Mouse (Mus musculus): ENCODE results near the gene Cct3. TPM values are rescaled to one million over a fixed set of nuclear protein-coding genes. Genes with fewer than 3 reads are reported as not detected.
A peak's percentile ranks its signal among the peaks of the same experiment; 100 is the strongest.
"Not testable (repeated sequence)": the region's sequence is repeated elsewhere in the genome, so short reads cannot be mapped to it uniquely, and the experiment has no call there.

Cct3 gene
- total RNA-seq, 1 experiment from 2014 or later = 372 TPM

- peak; percentile 13 to 46; a peak in 3 of 4 replicates for ATAC-seq (replicated peaks in 1 of 2; ENCODE audit: insufficient read depth in 1 of 2, low FRiP score in 2 of 2, low TSS enrichment in 1 of 2, low read depth in 1 of 2, poor library complexity in 2 of 2, severe bottlenecking in 2 of 2)
Observed at GRCm38 (mm10) chr3:88337367-88338020, 40.6 kb downstream of the Cct3 start.

DNA sequence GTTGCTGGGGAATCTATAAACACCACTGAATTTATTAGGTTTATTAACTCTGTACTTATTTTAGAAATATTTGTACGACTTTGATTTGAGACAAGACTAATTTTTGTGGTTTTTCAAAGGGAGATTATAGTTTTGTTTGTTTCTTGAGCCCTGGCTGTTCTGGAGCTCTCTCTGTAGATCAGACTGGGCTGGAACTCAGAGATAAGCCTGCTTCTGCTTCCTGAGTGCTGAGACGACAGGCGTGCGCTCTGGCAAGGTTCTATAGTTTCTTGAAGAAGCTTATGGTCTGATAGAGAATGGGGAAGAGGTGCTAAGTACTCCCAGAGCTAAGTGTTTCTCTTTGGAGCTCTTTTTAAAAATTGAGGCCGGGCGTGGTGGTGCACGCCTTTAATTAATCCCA is 41.4 kb downstream of the Cct3 start:
- ATAC-seq (replicated peaks in 1 of 2; ENCODE audit: insufficient read depth in 1 of 2, low FRiP score in 2 of 2, low TSS enrichment in 1 of 2, low read depth in 1 of 2, poor library complexity in 2 of 2, severe bottlenecking in 2 of 2) = peak in 1 of 2 experiments; percentile 23; a peak in 2 of 4 replicates

- ATAC-seq (replicated peaks in 1 of 2; ENCODE audit: insufficient read depth in 1 of 2, low FRiP score in 2 of 2, low TSS enrichment in 1 of 2, low read depth in 1 of 2, poor library complexity in 2 of 2, severe bottlenecking in 2 of 2) = no peak
Observed at GRCm38 (mm10) chr3:88339006-88339405, 42.1 kb downstream of the Cct3 start.

GRCm38 (mm10) chr3:88350732-88351131 is 53.8 kb downstream of the Cct3 start:
- no peak for ATAC-seq (replicated peaks in 1 of 2; ENCODE audit: insufficient read depth in 1 of 2, low FRiP score in 2 of 2, low TSS enrichment in 1 of 2, low read depth in 1 of 2, poor library complexity in 2 of 2, severe bottlenecking in 2 of 2)

GRCm38 (mm10) chr3:88352907-88353306 is 56.0 kb downstream of the Cct3 start:
- no peak for ATAC-seq (replicated peaks in 1 of 2; ENCODE audit: insufficient read depth in 1 of 2, low FRiP score in 2 of 2, low TSS enrichment in 1 of 2, low read depth in 1 of 2, poor library complexity in 2 of 2, severe bottlenecking in 2 of 2)

DNA sequence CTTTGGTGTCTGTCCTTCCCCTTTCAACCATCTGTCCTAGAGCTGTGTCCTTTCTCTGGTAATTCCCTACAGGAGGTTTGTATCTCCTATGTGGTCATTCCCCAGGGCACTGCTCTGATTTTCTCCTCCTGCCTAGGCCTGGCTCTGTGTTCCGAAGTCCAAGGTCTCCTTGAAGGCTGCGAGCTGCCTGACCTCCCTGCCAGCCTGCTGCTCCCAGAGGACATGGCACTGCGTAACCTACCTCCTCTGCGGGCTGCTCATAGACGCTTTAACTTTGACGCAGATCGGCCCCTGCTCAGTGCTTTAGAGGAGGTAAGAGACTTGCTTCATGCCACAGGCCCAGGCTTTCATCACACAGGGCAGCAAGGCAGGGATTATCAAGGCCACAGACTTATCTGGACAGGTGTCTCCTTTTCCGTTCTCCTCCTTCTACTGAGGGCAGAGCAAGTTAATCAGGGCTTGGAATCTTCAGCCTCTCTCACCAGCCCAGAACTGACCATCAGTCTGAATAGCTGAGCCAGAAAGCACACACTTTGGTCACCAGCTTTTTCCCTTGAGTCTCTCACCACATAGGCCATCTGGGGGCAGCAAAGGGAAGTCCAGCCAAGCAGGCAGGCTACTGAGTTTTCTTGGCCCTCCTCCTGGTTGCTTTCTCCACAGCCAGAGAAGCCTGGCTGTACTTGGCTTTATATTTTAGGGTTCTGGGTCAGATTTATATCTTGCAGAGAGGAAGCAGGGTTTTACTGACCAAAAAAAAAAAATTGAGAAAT is 57.7 kb downstream of the Cct3 start:
- ATAC-seq (replicated peaks in 1 of 2; ENCODE audit: insufficient read depth in 1 of 2, low FRiP score in 2 of 2, low TSS enrichment in 1 of 2, low read depth in 1 of 2, poor library complexity in 2 of 2, severe bottlenecking in 2 of 2) = no peak

DNA sequence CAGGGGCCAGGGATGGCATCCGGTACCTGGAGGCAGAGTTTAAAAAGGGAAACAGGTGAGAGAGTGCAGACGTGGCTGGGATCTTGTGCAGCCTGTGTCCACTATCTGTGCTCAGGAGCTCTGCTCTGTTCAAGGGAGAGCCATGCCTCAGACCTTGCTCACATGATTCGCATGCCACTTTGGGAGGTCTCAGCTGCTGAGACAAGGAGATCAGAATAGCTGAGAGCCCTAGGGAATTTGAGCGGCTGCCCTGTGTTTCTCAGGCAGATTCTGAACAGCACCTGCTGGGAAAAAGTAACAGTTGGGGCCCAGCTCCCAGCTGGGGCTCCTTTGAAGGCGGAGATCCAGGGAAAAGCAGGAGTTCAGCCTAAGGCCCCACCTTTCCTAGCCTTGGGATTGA is 62.7 kb downstream of the Cct3 start:
- ATAC-seq (replicated peaks in 1 of 2; ENCODE audit: insufficient read depth in 1 of 2, low FRiP score in 2 of 2, low TSS enrichment in 1 of 2, low read depth in 1 of 2, poor library complexity in 2 of 2, severe bottlenecking in 2 of 2) = no peak

DNA sequence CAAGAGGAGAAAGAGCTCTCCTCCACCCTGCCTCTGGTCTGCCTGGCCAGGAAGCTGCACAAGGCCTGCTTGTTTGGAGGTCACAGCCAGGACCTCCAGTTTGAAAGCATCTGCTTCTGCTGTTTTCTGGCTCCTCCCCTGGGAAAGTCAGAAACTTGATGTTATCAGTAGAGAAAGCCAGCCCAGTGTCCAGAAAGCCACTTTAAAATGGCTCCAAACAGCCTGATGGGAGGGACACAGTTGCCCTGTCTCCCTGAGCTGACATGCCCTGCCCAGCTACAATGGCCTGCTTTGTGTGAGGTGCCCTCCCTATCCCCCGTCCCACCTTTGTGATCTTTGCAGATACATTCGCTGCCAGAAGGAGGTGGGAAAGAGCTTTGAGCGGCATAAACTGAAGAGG is 63.1 kb downstream of the Cct3 start:
- ATAC-seq (replicated peaks in 1 of 2; ENCODE audit: insufficient read depth in 1 of 2, low FRiP score in 2 of 2, low TSS enrichment in 1 of 2, low read depth in 1 of 2, poor library complexity in 2 of 2, severe bottlenecking in 2 of 2) = no peak

DNA sequence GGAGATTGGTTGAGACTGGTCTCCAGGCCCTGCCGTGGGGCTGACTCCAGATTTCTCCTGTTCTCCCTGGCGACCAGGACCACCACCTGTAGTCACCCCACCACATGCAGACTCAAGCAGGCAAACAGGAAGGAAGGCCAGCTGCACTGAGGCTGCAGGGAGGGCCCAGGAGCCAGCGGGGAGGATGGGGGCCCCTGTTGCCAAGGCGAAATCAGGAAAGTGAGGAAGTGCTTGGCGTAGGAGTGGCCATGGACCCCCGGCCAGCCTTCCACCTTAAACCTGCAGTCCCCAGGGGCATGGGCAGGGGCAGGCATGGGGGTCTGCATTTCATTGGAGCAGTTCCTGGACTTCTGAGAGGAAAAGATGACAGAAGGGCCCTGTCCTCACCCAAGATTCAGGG is 64.2 kb downstream of the Cct3 start:
- ATAC-seq (replicated peaks in 1 of 2; ENCODE audit: insufficient read depth in 1 of 2, low FRiP score in 2 of 2, low TSS enrichment in 1 of 2, low read depth in 1 of 2, poor library complexity in 2 of 2, severe bottlenecking in 2 of 2) = peak; percentile 4 to 19; a peak in 1 of 4 replicates

DNA sequence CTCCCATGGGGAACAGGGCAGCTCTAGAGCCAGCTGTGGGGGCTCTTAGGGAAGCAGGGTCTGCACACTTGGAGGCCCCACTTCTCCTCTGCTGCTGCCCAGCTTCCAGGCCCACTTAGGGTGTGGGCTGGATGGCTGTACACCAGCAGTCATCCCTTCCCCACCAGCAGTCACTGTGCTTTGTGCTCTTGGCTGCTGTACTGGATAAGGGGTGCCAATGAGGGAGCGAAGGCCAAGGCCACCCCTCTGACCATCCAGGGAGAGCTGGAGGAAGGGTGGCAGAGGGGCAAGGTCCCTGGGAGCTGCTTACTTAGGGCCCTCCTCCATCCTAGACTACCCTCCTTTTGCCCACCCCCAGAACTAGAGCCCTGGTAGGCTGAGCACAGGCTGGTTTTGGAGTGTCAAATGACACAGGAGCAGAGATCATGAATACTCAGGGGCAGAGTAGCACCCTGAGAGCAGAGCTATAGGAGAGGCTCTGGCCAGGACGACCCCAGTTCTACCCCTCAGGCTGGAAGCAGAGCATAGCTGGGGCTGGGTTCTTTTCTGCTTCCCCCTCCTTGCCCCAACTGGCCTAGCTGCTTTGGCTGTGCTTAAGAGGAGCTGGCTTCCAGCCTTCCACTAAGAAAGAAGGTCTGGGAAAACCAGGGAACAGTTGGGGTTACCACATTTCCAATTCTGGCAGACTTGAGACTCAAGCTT is 64.8 kb downstream of the Cct3 start:
- no peak for ATAC-seq (replicated peaks in 1 of 2; ENCODE audit: insufficient read depth in 1 of 2, low FRiP score in 2 of 2, low TSS enrichment in 1 of 2, low read depth in 1 of 2, poor library complexity in 2 of 2, severe bottlenecking in 2 of 2)

DNA sequence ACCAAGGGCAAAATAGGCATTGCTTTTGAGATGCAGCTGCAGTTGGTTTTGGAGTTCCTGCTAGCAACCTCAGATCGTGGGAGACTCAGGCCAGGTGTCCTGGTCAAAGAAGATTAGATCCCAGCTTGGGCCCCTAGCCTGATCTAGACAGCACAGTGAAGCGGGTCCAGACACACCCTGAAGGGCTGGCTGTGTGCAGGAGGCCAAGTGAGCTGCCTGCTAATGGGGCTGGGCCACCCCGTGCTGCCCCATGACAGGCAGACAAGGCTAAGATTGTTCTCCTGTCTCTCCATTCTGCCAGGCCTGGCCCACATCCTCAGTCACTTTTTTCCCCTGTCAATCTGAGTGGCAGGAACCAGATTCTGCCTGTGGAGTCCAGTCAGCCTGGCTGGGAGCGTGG is 66.8 kb downstream of the Cct3 start:
- no peak for ATAC-seq (replicated peaks in 1 of 2; ENCODE audit: insufficient read depth in 1 of 2, low FRiP score in 2 of 2, low TSS enrichment in 1 of 2, low read depth in 1 of 2, poor library complexity in 2 of 2, severe bottlenecking in 2 of 2)

GRCm38 (mm10) chr3:88364337-88364736 is 67.4 kb downstream of the Cct3 start, which contains the start of gene Paqr6:
Paqr6 (plus strand) TSS chr3:88364584.
- no peak for ATAC-seq (replicated peaks in 1 of 2; ENCODE audit: insufficient read depth in 1 of 2, low FRiP score in 2 of 2, low TSS enrichment in 1 of 2, low read depth in 1 of 2, poor library complexity in 2 of 2, severe bottlenecking in 2 of 2)

- no peak for ATAC-seq (replicated peaks in 1 of 2; ENCODE audit: insufficient read depth in 1 of 2, low FRiP score in 2 of 2, low TSS enrichment in 1 of 2, low read depth in 1 of 2, poor library complexity in 2 of 2, severe bottlenecking in 2 of 2)
Observed at GRCm38 (mm10) chr3:88365705-88366361, 68.9 kb downstream of the Cct3 start.

DNA sequence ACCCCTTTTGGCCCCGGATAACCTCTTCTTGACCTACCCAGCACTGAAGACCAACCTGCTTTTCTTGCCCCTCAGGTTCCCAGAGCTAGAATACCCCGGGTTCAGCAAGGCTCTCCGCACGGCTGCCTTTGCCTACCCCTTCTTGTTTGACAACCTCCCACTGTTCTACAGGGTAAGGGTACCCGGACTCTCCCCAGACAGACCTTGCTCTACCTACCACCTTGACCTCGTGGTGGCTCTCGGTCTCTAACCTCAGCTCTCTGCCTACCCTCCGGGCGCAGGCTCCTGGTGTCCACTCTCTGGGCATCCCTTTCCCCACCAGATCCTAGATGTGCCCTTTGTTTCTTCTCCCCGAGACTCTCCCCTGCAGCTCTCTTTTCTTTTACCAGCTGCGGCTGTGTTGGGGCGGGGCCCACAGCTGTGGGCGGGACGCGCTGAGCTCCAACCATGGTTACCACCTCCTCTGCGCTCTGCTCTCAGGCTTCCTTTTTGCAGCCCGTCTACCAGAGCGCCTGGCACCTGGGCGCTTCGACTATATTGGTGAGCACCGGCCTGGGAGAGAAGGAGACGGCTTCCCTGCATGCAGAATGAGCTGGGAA is 70.0 kb downstream of the Cct3 start:
- peak; percentile 90 to 93 for ATAC-seq (replicated peaks in 1 of 2; ENCODE audit: insufficient read depth in 1 of 2, low FRiP score in 2 of 2, low TSS enrichment in 1 of 2, low read depth in 1 of 2, poor library complexity in 2 of 2, severe bottlenecking in 2 of 2)

DNA sequence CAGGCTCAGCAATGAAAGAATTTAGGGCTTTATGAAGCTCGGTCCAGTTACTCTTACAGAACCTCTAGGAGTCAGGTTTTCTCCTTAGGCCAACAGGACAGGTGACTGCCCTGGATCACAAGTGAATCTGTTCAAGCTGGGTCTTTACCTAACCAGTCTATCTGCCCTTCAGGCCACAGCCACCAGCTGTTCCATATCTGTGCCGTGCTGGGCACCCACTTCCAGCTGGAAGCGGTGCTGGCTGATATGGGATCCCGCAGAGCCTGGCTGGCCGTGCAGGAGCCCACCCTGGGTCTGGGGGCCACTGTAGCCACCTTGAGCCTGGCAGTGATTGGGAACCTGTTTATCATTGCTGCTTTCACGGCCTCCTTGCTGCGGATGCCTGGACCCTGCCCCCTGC is 70.6 kb downstream of the Cct3 start:
- 0 out of 4 replicates have a peak, but pooled peaks of 1 of the 2 experiments have one; percentile 3 for ATAC-seq (replicated peaks in 1 of 2; ENCODE audit: insufficient read depth in 1 of 2, low FRiP score in 2 of 2, low TSS enrichment in 1 of 2, low read depth in 1 of 2, poor library complexity in 2 of 2, severe bottlenecking in 2 of 2)

GRCm38 (mm10) chr3:88368511-88368910 is 71.6 kb downstream of the Cct3 start:
- not testable (repeated sequence) for ATAC-seq (replicated peaks in 1 of 2; ENCODE audit: insufficient read depth in 1 of 2, low FRiP score in 2 of 2, low TSS enrichment in 1 of 2, low read depth in 1 of 2, poor library complexity in 2 of 2, severe bottlenecking in 2 of 2)
